In the genomic region with DNA sequence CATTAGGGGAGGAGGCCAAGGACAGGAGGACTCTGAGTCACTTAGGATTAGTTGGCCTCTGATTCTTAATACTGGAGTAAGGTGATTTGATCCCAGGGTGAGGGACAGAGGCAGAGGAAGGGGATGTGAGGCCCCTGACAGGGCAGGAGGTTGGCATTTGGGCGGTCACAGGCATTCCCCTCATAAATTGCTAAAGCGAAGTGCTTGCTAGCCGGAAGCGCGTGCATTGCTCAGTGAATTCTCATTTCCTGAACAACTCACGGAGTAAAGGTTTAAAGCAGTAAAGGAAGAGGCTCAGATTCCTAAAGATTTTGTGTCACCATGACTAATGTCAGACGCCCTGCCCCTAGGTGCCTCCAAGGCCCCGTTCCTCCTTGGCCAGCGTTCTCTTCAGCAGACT, we compare ENCODE assay signal across 18 mouse cellular contexts. TPM values are rescaled to one million over a fixed set of nuclear protein-coding genes. Genes with fewer than 3 reads are reported as not detected.
A peak's percentile ranks its signal among the peaks of the same experiment; 100 is the strongest.
DNase-seq lines count a peak whose midpoint lies in the region; ATAC-seq and TF ChIP-seq lines count a peak whose summit lies in the region.
"Had no signal": no experiment of that assay in that cellular context is flagged by ENCODE, and none has a peak within 500 bp of the region (broad histone marks: within the 10 kb centered on the region; RNA-seq: fewer than 3 reads in every experiment).

No protein-coding gene starts in this region.

- H3K27me3 ChIP-seq in kidney, embryonic 15.5 days: no peaks in the 10 kb centered on the region
- no peaks in the 10 kb centered on the region for H3K27me3 ChIP-seq in kidney, adult 2 months (replicated peaks; ENCODE audit: control insufficient read depth, insufficient read depth, low read length)
- no peaks in the 10 kb centered on the region for H3K27me3 ChIP-seq in limb, embryonic 12.5 days
- H3K27me3 ChIP-seq in heart, embryonic 11.5 days (ENCODE audit: control insufficient read depth, insufficient read depth, low read length): peaks cover 55% of the 10 kb centered on the region
- H3K27me3 ChIP-seq in heart, embryonic 10.5 days (ENCODE audit: insufficient read depth, poor library complexity, severe bottlenecking): peaks cover 95% of the 10 kb centered on the region
- H3K27me3 ChIP-seq: CH12.LX; hindbrain, embryonic 15.5 days; limb, embryonic 15.5 days; midbrain, embryonic 12.5 days had no signal

- no peaks in the 10 kb centered on the region for H3K36me3 ChIP-seq in kidney, embryonic 15.5 days
- no peaks in the 10 kb centered on the region for H3K36me3 ChIP-seq in kidney, adult 2 months (ENCODE audit: control insufficient read depth, insufficient read depth, low read length)
- no peaks in the 10 kb centered on the region for H3K36me3 ChIP-seq in limb, embryonic 12.5 days
- no peaks in the 10 kb centered on the region for H3K36me3 ChIP-seq in heart, embryonic 11.5 days (ENCODE audit: control insufficient read depth, insufficient read depth, low read length)
- no peaks in the 10 kb centered on the region for H3K36me3 ChIP-seq in heart, embryonic 10.5 days
- H3K36me3 ChIP-seq: heart, embryonic 15.5 days; hindbrain, embryonic 15.5 days; limb, embryonic 15.5 days; midbrain, embryonic 12.5 days had no signal

- peaks cover 11% of the 10 kb centered on the region for H3K4me1 ChIP-seq in kidney, embryonic 15.5 days
- no peaks in the 10 kb centered on the region for H3K4me1 ChIP-seq in kidney, adult 2 months (ENCODE audit: control insufficient read depth, insufficient read depth, low read length)
- H3K4me1 ChIP-seq in limb, embryonic 12.5 days (replicated peaks): peaks cover 13% of the 10 kb centered on the region
- no peaks in the 10 kb centered on the region for H3K4me1 ChIP-seq in heart, embryonic 11.5 days (ENCODE audit: control insufficient read depth, insufficient read depth, low read length)
- H3K4me1 ChIP-seq in heart, embryonic 10.5 days: peaks cover 11% of the 10 kb centered on the region
- H3K4me1 ChIP-seq: heart, embryonic 15.5 days; hindbrain, embryonic 15.5 days; midbrain, embryonic 12.5 days had no signal

- H3K4me3 ChIP-seq in kidney, embryonic 15.5 days (replicated peaks): no peak overlapping the region
- no peak overlapping the region for H3K4me3 ChIP-seq in kidney, adult 2 months (ENCODE audit: insufficient read depth, low read depth, low read length)
- H3K4me3 ChIP-seq in limb, embryonic 12.5 days (replicated peaks): no peak overlapping the region
- H3K4me3 ChIP-seq in heart, embryonic 11.5 days (ENCODE audit: low read depth, low read length): no peak overlapping the region
- H3K4me3 ChIP-seq in heart, embryonic 10.5 days: no peak overlapping the region
- H3K4me3 ChIP-seq: erythroblast, embryonic 14.5 days; heart, embryonic 15.5 days; hindbrain, embryonic 15.5 days; limb, embryonic 15.5 days; midbrain, embryonic 12.5 days had no signal

- ATAC-seq in kidney, embryonic 15.5 days (replicated peaks; ENCODE audit: low FRiP score): no peak
- no peak for ATAC-seq in limb, embryonic 12.5 days (ENCODE audit: insufficient number of reproducible peaks, insufficient read depth, low FRiP score, low TSS enrichment, low read depth)
- no peak for ATAC-seq in heart, embryonic 11.5 days (replicated peaks; ENCODE audit: insufficient number of reproducible peaks, low FRiP score, low TSS enrichment)
- no peak for ATAC-seq in frontal cortex, adult (ENCODE audit: low TSS enrichment)

- no peaks in the 10 kb centered on the region for H3K9me3 ChIP-seq in kidney, embryonic 15.5 days (replicated peaks)
- H3K9me3 ChIP-seq in limb, embryonic 12.5 days: no peaks in the 10 kb centered on the region
- H3K9me3 ChIP-seq in heart, embryonic 11.5 days (replicated peaks; ENCODE audit: control insufficient read depth, low read length): no peaks in the 10 kb centered on the region
- H3K9me3 ChIP-seq in heart, embryonic 10.5 days: no peaks in the 10 kb centered on the region
- H3K9me3 ChIP-seq: heart, embryonic 15.5 days; hindbrain, embryonic 15.5 days; limb, embryonic 15.5 days; midbrain, embryonic 12.5 days had no signal

- no peak overlapping the region for H3K9ac ChIP-seq in kidney, embryonic 15.5 days
- no peak overlapping the region for H3K9ac ChIP-seq in limb, embryonic 12.5 days (replicated peaks)
- H3K9ac ChIP-seq in heart, embryonic 11.5 days (ENCODE audit: low read depth, low read length): no peak overlapping the region
- H3K9ac ChIP-seq: heart, embryonic 15.5 days; hindbrain, embryonic 15.5 days; limb, embryonic 15.5 days; midbrain, embryonic 12.5 days had no signal

- TF ChIP-seq CTCF in kidney, adult 2 months (conservative IDR thresholded peaks at IDR 0.05; ENCODE audit: insufficient read depth, insufficient read length, low read depth, low read length): no peak

- no peak for TF ChIP-seq POLR2A in kidney, adult 2 months (IDR thresholded peaks at IDR 0.05; ENCODE audit: low read depth, low read length)

- 15% methylated on average over 9 of the region's 9 CpGs for WGBS in kidney, embryonic 15.5 days
- 50% methylated on average over 9 of the region's 9 CpGs for WGBS in kidney, adult 2 months
- 34% methylated on average over 9 of the region's 9 CpGs for WGBS in limb, embryonic 12.5 days
- WGBS in heart, embryonic 11.5 days (ENCODE audit: insufficient replicate concordance): 65% methylated on average over 9 of the region's 9 CpGs
- WGBS in heart, embryonic 10.5 days: 69% methylated on average over 9 of the region's 9 CpGs

- no peak for DNase-seq in kidney, adult 2 months
- DNase-seq in 3134 (ENCODE audit: extremely low read depth, insufficient read length, low spot score) (peak; percentile 67), NIH3T3 (ENCODE audit: low read depth) (peak; percentile 47)
- DNase-seq in heart, embryonic 10.5 days (ENCODE audit: low spot score): no peak
- DNase-seq: cerebellum, adult 11 months; kidney, postnatal 10 days; layer of hippocampus, postnatal 36 days; retina, postnatal 1 day had no signal

- peak overlapping the region; percentile 32; the same call in 1 of the 2 replicates for H3K4me2 ChIP-seq in kidney, embryonic 15.5 days
- H3K4me2 ChIP-seq in limb, embryonic 12.5 days: 0 out of 2 replicates have a peak overlapping the region, but pooled peaks have one; percentile 21
- no peak overlapping the region for H3K4me2 ChIP-seq in heart, embryonic 11.5 days
- H3K4me2 ChIP-seq: heart, embryonic 15.5 days; hindbrain, embryonic 15.5 days; limb, embryonic 15.5 days; midbrain, embryonic 12.5 days had no signal

- peak overlapping the region; percentile 55 for H3K27ac ChIP-seq in kidney, embryonic 15.5 days
- H3K27ac ChIP-seq in kidney, adult 2 months (ENCODE audit: insufficient read depth, low read depth, low read length): no peak overlapping the region
- no peak overlapping the region for H3K27ac ChIP-seq in limb, embryonic 12.5 days
- H3K27ac ChIP-seq in heart, embryonic 11.5 days (ENCODE audit: low read depth, low read length): no peak overlapping the region
- no peak overlapping the region for H3K27ac ChIP-seq in heart, embryonic 10.5 days
- H3K27ac ChIP-seq: heart, embryonic 15.5 days; hindbrain, embryonic 15.5 days; limb, embryonic 15.5 days; midbrain, embryonic 12.5 days had no signal

RNA-seq across cellular contexts. Expression of a gene that starts 28.3 kb away (rescaled TPM):
- 13.8 and 15.5 TPM in 2 replicates for polyA plus RNA-seq in kidney, embryonic 15.5 days (2015; fragmentation: Nextera tagmentation; extraction: Ambion mirVana)
- 41.3 and 45.1 TPM in 2 replicates for polyA plus RNA-seq in kidney, adult 2 months (2012; rRNA removed)
- 6.9 and 7.6 TPM in 2 replicates for polyA plus RNA-seq in limb, embryonic 12.5 days (2016; fragmentation: Nextera tagmentation; extraction: Ambion mirVana)
- polyA plus RNA-seq in heart, embryonic 11.5 days (2014; fragmentation: Nextera tagmentation; extraction: Ambion mirVana): 6.4 and 8.7 TPM in 2 replicates
- 7.8 and 17.0 TPM in 2 replicates for polyA plus RNA-seq in heart, embryonic 10.5 days (2016; fragmentation: Nextera tagmentation; extraction: Ambion mirVana)
- polyA plus RNA-seq: erythroblast, embryonic 14.5 days had no signal

RNA-seq across cellular contexts. Expression of a gene that starts 48.0 kb away (rescaled TPM):
- 73.3 and 82.0 TPM in 2 replicates for polyA plus RNA-seq in kidney, embryonic 15.5 days (2015; fragmentation: Nextera tagmentation; extraction: Ambion mirVana)
- 6.6 and 7.9 TPM in 2 replicates for polyA plus RNA-seq in kidney, adult 2 months (2012; rRNA removed)
- polyA plus RNA-seq in limb, embryonic 12.5 days (2016; fragmentation: Nextera tagmentation; extraction: Ambion mirVana): 86.5 and 90.5 TPM in 2 replicates
- polyA plus RNA-seq in heart, embryonic 11.5 days (2014; fragmentation: Nextera tagmentation; extraction: Ambion mirVana): 58.7 and 59.9 TPM in 2 replicates
- polyA plus RNA-seq in heart, embryonic 10.5 days (2016; fragmentation: Nextera tagmentation; extraction: Ambion mirVana): 53.1 and 77.4 TPM in 2 replicates

Comparison
In these comparisons a context has a peak if more than half of its experiments do, and no peak if none do; other contexts are left out.
1. DNase-seq: peak in 3134 (single experiment) and NIH3T3 (single experiment); none in kidney, adult 2 months (single experiment) and heart, embryonic 10.5 days (single experiment).